Mouse (Mus musculus) lung, adult 18-20 months (tissue): ENCODE measurements around the gene Kcnj15.

Experiments
- DNase-seq, 2 experiments: peaks; one replicate each; pipeline ENCODE4 v3.0.0; 2022; ENCODE audit warnings: mixed read lengths in 2 of 2

The Kcnj15 gene

GRCm38 (mm10) chr16:95248646-95249045 lies 8.7 kb upstream of the Kcnj15 start:
- peak; percentile 58 to 76 for DNase-seq

GRCm38 (mm10) chr16:95256648-95257047 lies 710 bp upstream of the Kcnj15 start:
- DNase-seq: no peak

GRCm38 (mm10) chr16:95258100-95258499 lies 742 bp downstream of the Kcnj15 start:
- peak in 1 of 2 experiments; percentile 44 for DNase-seq

DNA sequence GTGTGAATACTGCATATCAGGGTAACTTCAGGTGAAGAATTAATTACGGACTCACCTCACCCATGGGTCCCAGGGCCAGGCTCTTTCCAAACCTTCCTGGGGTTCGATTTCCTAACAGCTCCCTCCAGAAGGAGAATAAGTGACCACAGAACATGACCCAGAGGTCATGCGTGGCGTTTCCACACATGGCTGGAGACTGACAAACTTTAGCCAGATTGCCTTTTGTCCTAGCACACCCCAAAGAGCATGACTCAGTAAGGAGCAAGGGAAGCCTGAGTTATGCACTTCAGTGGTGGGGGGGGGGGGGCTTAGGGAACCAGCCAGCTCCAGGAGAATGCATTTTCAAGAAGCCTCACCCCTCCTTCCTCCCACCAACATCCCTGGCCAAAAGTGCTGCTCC lies 2.1 kb downstream of the Kcnj15 start:
- peak; percentile 46 to 71 for DNase-seq

GRCm38 (mm10) chr16:95260693-95261092 lies 3.3 kb downstream of the Kcnj15 start:
- peak in 1 of 2 experiments; percentile 49 for DNase-seq

DNA sequence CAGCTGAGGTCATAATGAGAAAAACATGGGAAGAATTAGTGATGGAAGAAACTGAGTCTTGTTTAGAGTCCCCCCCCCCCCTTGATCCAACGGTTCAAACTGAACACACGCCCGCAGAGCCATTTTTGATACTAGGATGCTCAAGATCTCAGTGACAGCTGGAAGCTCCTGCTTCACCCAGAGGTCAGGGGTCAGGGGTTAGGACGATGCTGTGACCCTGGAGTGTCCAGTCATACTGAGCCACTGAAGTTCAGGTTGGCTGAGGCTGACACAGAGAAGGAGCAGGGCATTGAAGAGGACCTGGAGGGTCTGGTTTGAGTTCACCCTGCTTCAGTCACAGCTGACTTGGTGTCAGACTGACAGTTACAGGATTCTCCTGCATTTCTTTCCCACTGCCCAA lies 4.4 kb downstream of the Kcnj15 start:
- no peak for DNase-seq

GRCm38 (mm10) chr16:95262706-95263363 lies 5.5 kb downstream of the Kcnj15 start:
- no peak for DNase-seq

DNA sequence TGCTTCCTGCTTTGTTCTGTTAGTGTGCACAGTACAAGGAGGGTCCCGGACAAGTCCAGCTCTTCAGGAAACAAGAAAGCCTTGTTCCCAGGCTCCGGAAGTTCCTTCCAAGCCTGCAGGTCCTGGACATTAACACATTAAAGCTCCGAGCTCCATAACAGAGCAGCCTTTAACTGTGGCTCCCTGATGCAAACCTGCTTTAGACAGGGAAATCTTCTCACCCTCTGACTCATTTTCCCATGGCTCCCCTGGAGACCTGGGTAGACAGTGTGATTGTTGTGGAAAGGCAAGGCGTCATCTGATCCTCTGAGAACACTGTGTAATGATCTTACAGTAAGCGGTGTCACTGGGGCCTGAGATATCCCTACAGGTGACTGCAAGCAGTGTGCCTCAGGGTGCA lies 7.0 kb downstream of the Kcnj15 start:
- no peak for DNase-seq

- DNase-seq: no peak
Observed at GRCm38 (mm10) chr16:95267481-95268183, 10.3 kb downstream of the Kcnj15 start.

GRCm38 (mm10) chr16:95269610-95270009 lies 12.3 kb downstream of the Kcnj15 start:
- no peak for DNase-seq

GRCm38 (mm10) chr16:95273101-95273500 lies 15.7 kb downstream of the Kcnj15 start:
- no peak for DNase-seq

GRCm38 (mm10) chr16:95275713-95276502 lies 18.6 kb downstream of the Kcnj15 start:
- peak; percentile 65 to 74 for DNase-seq

DNA sequence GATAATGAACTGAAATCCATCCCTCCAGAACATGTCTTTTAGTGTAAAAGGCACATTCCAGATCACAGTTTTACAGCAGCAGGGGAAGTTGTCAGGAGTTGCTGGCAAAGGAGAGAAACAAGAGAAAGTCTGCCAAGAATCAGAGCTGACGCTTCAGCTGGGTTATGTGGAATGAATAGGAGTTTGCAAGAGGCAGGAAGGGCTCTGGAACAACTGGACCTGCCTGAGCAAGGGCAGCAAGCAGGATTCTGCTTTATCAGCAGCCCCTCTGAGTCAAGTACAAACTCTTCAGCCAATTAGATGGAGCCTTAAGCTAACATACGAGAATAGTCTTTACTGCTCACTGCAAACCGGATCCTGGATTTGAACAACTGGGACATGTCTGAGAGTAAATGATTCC lies 21.7 kb downstream of the Kcnj15 start:
- no peak for DNase-seq

- DNase-seq: no peak
Observed at GRCm38 (mm10) chr16:95280338-95280737, 23.0 kb downstream of the Kcnj15 start.

GRCm38 (mm10) chr16:95283369-95283768 lies 26.0 kb downstream of the Kcnj15 start:
- DNase-seq: no peak

DNA sequence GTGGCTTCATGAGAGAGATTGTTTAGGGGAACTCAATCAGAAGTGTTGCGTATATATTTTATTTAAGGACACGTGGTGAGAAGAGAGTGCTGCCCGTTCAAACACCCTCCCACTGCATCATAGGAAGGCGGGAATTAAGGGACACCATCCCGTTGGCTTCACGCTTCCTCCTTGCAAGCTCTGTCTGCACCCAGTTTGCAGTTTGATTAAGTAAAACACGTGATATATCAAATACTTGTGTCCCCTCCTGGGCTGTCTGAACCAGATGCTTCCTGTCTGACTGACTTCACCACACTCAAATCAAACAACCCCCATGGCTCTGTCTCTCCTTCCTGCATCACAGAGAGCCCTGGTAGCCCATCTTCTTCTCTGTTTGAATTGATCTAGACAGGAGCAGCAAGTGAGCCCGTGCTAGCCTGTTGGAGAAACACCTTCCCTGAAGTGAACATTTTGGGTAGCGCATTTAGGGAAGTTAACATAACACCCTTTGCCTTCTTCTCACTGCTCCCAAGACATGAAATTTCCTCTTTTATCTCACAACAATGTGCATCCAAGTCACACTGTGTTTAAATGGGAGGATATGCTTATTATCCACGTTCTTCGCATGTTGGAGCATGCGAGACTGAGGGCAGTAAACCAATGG lies 26.8 kb downstream of the Kcnj15 start:
- DNase-seq: no peak

DNA sequence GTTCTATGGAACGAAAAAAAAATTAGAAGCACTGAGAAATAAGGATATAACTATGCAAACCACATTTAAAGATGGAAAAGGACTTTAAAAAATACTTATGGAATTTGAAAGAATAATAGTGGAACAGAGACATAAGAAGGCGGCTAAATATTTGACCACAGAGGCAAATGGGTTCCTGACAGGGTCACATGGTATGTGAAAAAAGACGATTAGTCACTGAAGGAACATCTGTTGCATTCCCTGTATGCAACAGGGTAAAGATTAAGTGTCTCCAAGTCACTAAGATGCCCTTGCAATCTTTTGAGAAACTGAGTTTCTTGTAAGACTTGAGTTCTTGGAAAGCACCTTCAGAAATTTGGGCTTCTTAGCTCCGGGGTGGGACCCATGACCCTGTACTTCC lies 27.7 kb downstream of the Kcnj15 start:
- DNase-seq: no peak

GRCm38 (mm10) chr16:95285767-95286166 lies 28.4 kb downstream of the Kcnj15 start:
- no peak for DNase-seq

GRCm38 (mm10) chr16:95287656-95288055 lies 30.3 kb downstream of the Kcnj15 start:
- DNase-seq: no peak

GRCm38 (mm10) chr16:95289375-95289774 lies 32.0 kb downstream of the Kcnj15 start:
- DNase-seq: no peak

DNA sequence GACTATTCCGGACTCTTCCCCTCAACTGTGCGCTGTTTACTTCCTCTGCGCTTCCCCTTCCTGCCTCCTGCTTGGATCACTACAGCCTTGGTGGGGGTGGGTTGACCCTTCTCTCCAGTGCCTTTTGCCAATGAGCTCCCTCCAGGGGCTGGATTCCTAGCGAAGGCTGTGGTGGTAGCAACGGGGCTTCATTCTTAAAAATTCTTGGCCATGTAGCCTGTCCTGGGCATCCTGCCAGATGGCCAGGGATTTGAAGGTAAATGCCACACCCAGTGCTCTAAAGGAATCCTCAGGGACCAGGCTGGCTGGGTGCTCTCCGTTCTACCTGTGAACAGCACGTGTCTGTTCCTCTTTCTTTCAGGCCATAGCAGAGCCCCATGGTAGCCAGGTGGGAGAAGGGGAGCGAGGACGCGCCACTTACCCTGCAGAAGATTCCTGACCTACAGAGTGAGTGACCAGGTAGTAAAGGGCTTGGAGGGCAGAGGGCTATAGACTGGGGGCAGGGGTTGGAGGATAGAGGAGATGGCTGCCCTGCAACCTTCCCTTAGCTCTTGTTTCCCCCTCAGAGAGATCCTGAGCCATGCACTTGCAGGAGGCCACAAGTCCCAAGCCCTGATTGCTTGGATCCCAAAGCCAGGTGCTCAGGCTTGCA lies 34.2 kb downstream of the Kcnj15 start:
- peak; percentile 36 to 67 for DNase-seq

DNA sequence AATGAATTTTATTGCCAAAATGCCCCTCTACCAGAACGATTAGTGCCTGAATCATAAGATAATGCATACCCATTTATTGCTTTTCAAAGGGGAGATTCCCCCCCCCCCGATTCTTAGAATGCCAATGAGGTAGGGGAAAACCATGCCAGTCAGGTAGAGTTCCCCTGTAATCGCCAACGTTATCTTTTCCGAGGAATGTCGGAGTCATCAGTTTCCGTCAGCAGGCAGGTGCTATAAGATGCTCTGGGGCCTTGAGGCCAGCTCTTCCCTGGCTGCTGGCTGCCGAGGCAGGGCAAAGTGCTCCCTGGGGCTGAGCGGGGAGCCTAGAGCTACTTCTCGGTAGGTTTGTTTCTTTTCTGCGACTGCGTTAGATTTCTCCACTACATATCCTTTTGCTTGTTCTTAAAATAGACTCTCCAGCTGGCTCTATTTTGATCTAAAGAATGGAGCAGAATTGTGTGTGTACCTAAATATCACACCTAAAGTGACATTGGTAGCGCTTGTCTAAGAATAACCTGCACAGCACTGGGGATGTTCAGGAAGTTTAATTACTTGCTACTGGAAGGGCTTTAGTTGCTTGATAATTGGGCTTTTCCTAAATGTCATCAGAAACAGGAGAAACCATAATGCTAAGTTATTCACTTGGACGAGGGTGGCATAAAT lies 35.6 kb downstream of the Kcnj15 start:
- no peak for DNase-seq
